Mouse (Mus musculus) kidney, embryonic 16.5 days (tissue): ENCODE measurements at regions not wholly inside any gene's neighbourhood (a gene's known extent, or its start where the extent isn't known, plus 50 kb on each side); places are given as distances from the start of the nearest gene placed in this dataset.

Experiments
- ATAC-seq: fragments of 200-750 bp; cut with Nextera tagmentation; 2 replicates; pipeline ENCODE4 v1.8.0; 2017; ENCODE audit warnings: moderate TSS enrichment; ENCODE audit not compliant: low FRiP score, low TSS enrichment
- H3K27ac ChIP-seq: fragments of 300-500 bp; sonication (generic); 2 replicates; pipeline ENCODE4 v1.5.1; 2014; ENCODE audit warnings: low read length
- H3K27me3 ChIP-seq: fragments of 300-500 bp; sonication (generic); 2 replicates; pipeline ENCODE4 v1.6.1; 2014; ENCODE audit warnings: low read length, control low read depth, mixed read lengths; ENCODE audit not compliant: insufficient read depth
- H3K36me3 ChIP-seq: fragments of 300-500 bp; sonication (generic); 2 replicates; pipeline ENCODE4 v1.6.1; 2014; ENCODE audit warnings: low read length, control low read depth, mixed read lengths; ENCODE audit not compliant: insufficient read depth
- H3K4me1 ChIP-seq: fragments of 300-500 bp; sonication (generic); 2 replicates; pipeline ENCODE4 v1.6.1; 2014; ENCODE audit warnings: low read length, control low read depth, mixed read lengths; ENCODE audit not compliant: insufficient read depth
- H3K4me2 ChIP-seq: fragments of 300-500 bp; sonication (generic); replicated peaks from 2 replicates; pipeline ENCODE4 v1.6.1; 2014; ENCODE audit warnings: low read depth, low read length
- H3K4me3 ChIP-seq: fragments of 300-500 bp; sonication (generic); 2 replicates; pipeline ENCODE4 v1.5.1; 2014; ENCODE audit warnings: mild to moderate bottlenecking, low read length
- H3K9ac ChIP-seq: fragments of 300-500 bp; sonication (generic); replicated peaks from 2 replicates; pipeline ENCODE4 v1.6.1; 2014; ENCODE audit warnings: low read length
- H3K9me3 ChIP-seq: fragments of 300-500 bp; sonication (generic); 2 replicates; pipeline ENCODE4 v1.6.1; 2016; ENCODE audit warnings: low read length, control low read depth
- WGBS: fragments of 180-500 bp; shearing (Covaris S2); extraction: QIAGEN DNeasy Blood & Tissue Kit; methylation state at CpG from one replicate; pipeline ENCODE4 v1.1.7; 2014; 5-methylcytosine and 5-hydroxymethylcytosine counted together

DNA sequence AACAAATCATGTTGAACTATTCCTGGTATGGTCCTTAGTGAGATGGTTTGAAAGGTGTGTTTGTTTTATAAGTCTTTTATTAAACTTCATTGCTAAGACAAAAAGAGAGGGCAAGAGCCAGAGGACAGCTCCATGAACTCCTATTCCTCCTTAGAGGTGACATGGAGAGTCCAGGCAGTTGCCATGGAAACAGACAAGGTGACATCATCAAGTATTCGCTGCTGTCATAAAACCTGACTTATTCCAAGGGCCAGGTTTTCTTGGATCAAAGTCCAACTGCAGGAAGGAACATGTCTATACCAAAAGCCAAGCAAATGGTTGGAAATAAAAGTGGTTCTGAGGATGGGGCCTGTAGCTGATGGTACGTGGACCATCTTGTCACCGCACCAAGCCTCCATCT is 383.0 kb upstream of the Sall1 start:
- H3K27ac ChIP-seq: no peak overlapping the region
- no peaks in the 10 kb centered on the region for H3K27me3 ChIP-seq
- no peaks in the 10 kb centered on the region for H3K9me3 ChIP-seq
- H3K4me2 ChIP-seq: no peak overlapping the region
- H3K9ac ChIP-seq: no peak overlapping the region
- peaks cover 10% of the 10 kb centered on the region; the same call in 1 of the 2 replicates for H3K4me1 ChIP-seq
- no peaks in the 10 kb centered on the region for H3K36me3 ChIP-seq
- ATAC-seq: no peak
- no peak overlapping the region for H3K4me3 ChIP-seq
- WGBS: 92% methylated on average over 3 of the region's 3 CpGs

DNA sequence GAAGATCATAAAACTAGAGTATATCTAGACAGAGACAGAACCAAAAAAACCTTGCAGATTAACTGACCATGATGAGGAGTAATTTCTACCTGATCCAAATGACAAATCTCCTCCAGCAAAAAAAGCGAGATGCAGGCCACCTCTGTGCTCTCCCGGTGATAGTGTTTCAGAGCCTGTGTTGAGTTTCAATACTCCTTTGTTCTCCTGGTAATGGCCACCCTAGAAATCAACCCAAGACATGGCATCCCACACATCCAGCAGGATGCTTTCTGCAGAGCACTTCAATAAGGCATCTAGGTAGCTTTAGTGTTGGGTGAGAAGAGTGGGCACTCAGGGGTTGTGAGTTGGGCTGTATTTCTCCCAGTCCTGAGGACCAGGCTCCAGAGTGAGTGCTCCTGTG is 371.3 kb upstream of the Sall1 start:
- H3K27me3 ChIP-seq: no peaks in the 10 kb centered on the region
- H3K4me3 ChIP-seq: no peak overlapping the region
- no peak overlapping the region for H3K9ac ChIP-seq
- peaks cover 6% of the 10 kb centered on the region; the same call in 1 of the 2 replicates for H3K9me3 ChIP-seq
- no peak overlapping the region for H3K27ac ChIP-seq
- ATAC-seq: no peak
- H3K4me2 ChIP-seq: no peak overlapping the region
- H3K4me1 ChIP-seq: peaks cover 12% of the 10 kb centered on the region
- H3K36me3 ChIP-seq: no peaks in the 10 kb centered on the region
- 51% methylated on average over 2 of the region's 2 CpGs for WGBS

DNA sequence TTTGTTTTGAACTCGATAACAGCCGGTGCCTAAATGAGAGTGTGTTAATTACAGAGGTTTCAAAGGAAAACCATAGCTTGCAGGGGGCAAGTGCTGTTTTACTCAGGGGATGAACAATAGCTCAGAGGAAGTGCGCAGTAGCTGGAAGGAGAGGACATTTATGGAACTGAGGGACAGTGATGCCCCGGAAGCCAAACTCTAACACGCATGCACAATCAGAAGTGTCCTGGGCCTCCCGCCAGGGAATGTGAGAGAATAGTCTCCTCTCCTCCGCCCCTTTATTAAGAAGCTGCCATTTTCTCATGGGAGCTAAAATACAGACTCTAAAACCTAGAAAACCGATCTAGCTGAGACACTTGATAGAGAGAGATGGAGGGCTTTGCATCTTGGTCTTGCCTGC is 368.5 kb upstream of the Sall1 start:
- Histone ChIP-seq H3K36me3 (no peaks in the 10 kb centered on the region), H3K4me2 (0 out of 2 replicates have a peak overlapping the region, but pooled peaks have one; percentile 5), H3K9me3 (no peaks in the 10 kb centered on the region), H3K27me3 (no peaks in the 10 kb centered on the region), H3K4me1 (peaks cover 12% of the 10 kb centered on the region), H3K27ac (peak overlapping the region; percentile 79), H3K9ac (no peak overlapping the region), H3K4me3 (no peak overlapping the region)
- ATAC-seq: no peak
- WGBS: 22% methylated on average over 8 of the region's 8 CpGs

GRCm38 (mm10) chr8:89412046-89412445 is 368.1 kb upstream of the Sall1 start:
- H3K4me1 ChIP-seq: peaks cover 12% of the 10 kb centered on the region
- no peaks in the 10 kb centered on the region for H3K36me3 ChIP-seq
- H3K27ac ChIP-seq: peak overlapping the region; percentile 79; the same call in 1 of the 2 replicates
- peak; percentile 90 for ATAC-seq
- WGBS: 5% methylated on average over 7 of the region's 7 CpGs
- no peaks in the 10 kb centered on the region for H3K9me3 ChIP-seq
- no peak overlapping the region for H3K9ac ChIP-seq
- H3K27me3 ChIP-seq: no peaks in the 10 kb centered on the region
- no peak overlapping the region for H3K4me3 ChIP-seq
- no peak overlapping the region for H3K4me2 ChIP-seq

GRCm38 (mm10) chr8:89406688-89407087 is 362.7 kb upstream of the Sall1 start:
- Histone ChIP-seq H3K4me3 (no peak overlapping the region), H3K4me2 (no peak overlapping the region), H3K36me3 (no peaks in the 10 kb centered on the region), H3K9ac (no peak overlapping the region), H3K27ac (no peak overlapping the region), H3K9me3 (no peaks in the 10 kb centered on the region), H3K4me1 (no peaks in the 10 kb centered on the region), H3K27me3 (no peaks in the 10 kb centered on the region)
- 90% methylated on average over 5 of the region's 5 CpGs for WGBS
- no peak for ATAC-seq

GRCm38 (mm10) chr8:89404287-89404686 is 360.3 kb upstream of the Sall1 start:
- H3K4me1 ChIP-seq: no peaks in the 10 kb centered on the region
- 82% methylated on average over 3 of the region's 3 CpGs for WGBS
- no peak overlapping the region for H3K4me3 ChIP-seq
- H3K9ac ChIP-seq: no peak overlapping the region
- ATAC-seq: no peak
- no peaks in the 10 kb centered on the region for H3K9me3 ChIP-seq
- no peaks in the 10 kb centered on the region for H3K36me3 ChIP-seq
- no peaks in the 10 kb centered on the region for H3K27me3 ChIP-seq
- no peak overlapping the region for H3K4me2 ChIP-seq
- no peak overlapping the region for H3K27ac ChIP-seq

- Histone ChIP-seq H3K9ac (no peak overlapping the region), H3K27ac (no peak overlapping the region), H3K9me3 (no peaks in the 10 kb centered on the region), H3K4me3 (no peak overlapping the region), H3K4me1 (no peaks in the 10 kb centered on the region), H3K27me3 (no peaks in the 10 kb centered on the region), H3K4me2 (no peak overlapping the region), H3K36me3 (no peaks in the 10 kb centered on the region)
- no peak for ATAC-seq
Measured at GRCm38 (mm10) chr8:89396673-89397072, 352.7 kb upstream of the Sall1 start.

GRCm38 (mm10) chr8:89392749-89393148 is 348.8 kb upstream of the Sall1 start:
- H3K4me2 ChIP-seq: no peak overlapping the region
- no peak overlapping the region for H3K4me3 ChIP-seq
- H3K27me3 ChIP-seq: no peaks in the 10 kb centered on the region
- no peak overlapping the region for H3K27ac ChIP-seq
- peaks cover 15% of the 10 kb centered on the region for H3K4me1 ChIP-seq
- no peaks in the 10 kb centered on the region for H3K9me3 ChIP-seq
- no peaks in the 10 kb centered on the region for H3K36me3 ChIP-seq
- ATAC-seq: no peak
- no peak overlapping the region for H3K9ac ChIP-seq
- 59% methylated on average over 6 of the region's 6 CpGs for WGBS

- WGBS: 16% methylated on average over 6 of the region's 6 CpGs
- H3K4me2 ChIP-seq: no peak overlapping the region
- H3K27ac ChIP-seq: peak overlapping the region; percentile 54
- H3K36me3 ChIP-seq: no peaks in the 10 kb centered on the region
- no peak overlapping the region for H3K9ac ChIP-seq
- H3K9me3 ChIP-seq: no peaks in the 10 kb centered on the region
- peak; percentile 69 for ATAC-seq
- peaks cover 40% of the 10 kb centered on the region for H3K4me1 ChIP-seq
- no peak overlapping the region for H3K4me3 ChIP-seq
- H3K27me3 ChIP-seq: no peaks in the 10 kb centered on the region
Measured at GRCm38 (mm10) chr8:89388761-89389160, 344.8 kb upstream of the Sall1 start.

DNA sequence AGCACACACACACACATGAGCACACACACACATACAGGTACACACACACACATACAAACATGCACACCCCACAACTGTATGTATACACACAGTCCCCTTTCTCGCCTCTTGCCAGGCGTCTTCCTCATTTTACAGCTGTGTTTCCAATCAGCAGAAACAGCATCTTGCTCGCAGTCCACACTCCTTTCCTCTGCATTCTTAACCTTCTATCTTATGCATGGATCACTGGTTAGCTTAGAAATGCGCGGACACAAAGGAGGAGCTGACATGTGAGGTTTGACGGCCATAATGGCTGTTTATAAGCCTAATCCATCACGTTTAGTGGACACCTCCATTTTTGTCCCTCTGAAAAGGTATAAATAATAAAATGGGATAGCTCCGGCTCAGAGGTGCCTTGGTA is 343.3 kb upstream of the Sall1 start:
- Histone ChIP-seq H3K4me1 (peaks cover 53% of the 10 kb centered on the region), H3K4me3 (no peak overlapping the region), H3K27me3 (no peaks in the 10 kb centered on the region), H3K9me3 (no peaks in the 10 kb centered on the region; the same call in 1 of the 2 replicates), H3K27ac (peak overlapping the region; percentile 54), H3K9ac (no peak overlapping the region), H3K4me2 (peak overlapping the region; percentile 26), H3K36me3 (no peaks in the 10 kb centered on the region)
- ATAC-seq: no peak
- 12% methylated on average over 8 of the region's 8 CpGs for WGBS
